Mouse (Mus musculus) Muller cell, postnatal 12 days (primary cell): ENCODE results near the gene Fam171a2.
A peak's percentile ranks its signal among the peaks of the same experiment; 100 is the strongest.

Source experiments
- DNase-seq: peaks from one replicate; pipeline ENCODE4 v3.0.0-alpha.2; 2015; ENCODE audit errors: inconsistent ontology term

Fam171a2 gene

DNA sequence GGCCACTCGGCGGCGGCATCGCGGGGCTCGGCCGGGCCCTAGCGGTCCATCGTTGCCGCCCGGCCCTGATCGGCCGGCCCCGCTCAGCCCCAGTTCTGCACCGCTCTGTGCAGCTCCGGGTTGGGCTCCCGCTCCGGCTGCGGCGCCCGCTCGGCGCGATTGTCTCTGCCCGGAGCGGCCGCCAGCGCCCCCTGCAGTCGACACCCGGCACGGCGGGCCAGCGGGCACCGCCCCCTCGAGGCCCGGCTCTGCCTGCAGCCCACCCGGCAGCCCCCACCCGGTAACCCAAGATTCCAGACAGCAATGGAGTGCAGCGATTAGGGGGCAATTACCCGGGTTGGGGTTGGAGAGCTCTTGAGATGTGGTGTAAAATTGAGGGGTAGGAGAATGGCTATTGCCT is at the start of gene Fam171a2:
TSS of gene Fam171a2 (minus strand) at position 186 of the 400 bp plus-strand sequence.
- peak; percentile 80 for DNase-seq

DNA sequence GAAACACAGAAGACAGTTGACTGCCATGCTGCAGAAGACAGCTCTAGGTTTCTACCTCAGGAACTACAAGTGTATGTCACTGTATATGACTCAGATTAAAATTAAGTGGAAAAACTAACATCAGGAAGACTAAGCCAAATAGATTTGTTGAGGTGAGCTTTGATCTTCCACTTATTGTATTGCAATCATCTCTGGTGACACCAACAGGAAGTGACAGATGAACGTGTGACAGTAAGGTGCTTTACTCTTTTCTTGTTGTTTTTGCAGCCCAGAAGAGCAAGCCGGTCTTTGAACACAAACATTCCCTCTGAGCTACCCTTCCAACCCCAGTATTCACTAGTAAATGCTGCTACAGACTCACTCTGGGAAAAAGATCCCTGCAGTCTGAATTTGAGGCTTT is 49.2 kb upstream of the Fam171a2 start:
- DNase-seq, result no peak

GRCm38 (mm10) chr11:102496206-102496605 is 48.7 kb upstream of the Fam171a2 start:
- peak; percentile 6 for DNase-seq

DNA sequence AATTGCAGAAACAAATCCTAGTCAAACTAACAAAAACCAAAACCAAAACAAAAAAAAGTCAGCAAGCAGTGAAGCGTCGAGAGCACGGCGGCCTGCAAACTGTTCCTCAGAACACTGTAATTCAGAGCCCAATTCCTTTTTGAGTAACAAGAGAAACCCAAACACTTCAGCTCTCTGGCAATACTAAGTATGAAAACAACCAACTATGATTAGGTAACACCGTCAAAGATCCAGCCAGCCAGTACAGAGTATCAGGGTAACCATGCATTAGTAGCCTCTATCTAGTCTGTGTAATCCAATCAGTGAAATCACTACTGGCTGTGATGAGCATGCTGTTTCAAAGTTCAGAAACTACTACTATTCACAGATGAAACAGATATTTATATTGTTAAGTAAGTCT is 48.3 kb upstream of the Fam171a2 start:
- DNase-seq, result no peak

DNA sequence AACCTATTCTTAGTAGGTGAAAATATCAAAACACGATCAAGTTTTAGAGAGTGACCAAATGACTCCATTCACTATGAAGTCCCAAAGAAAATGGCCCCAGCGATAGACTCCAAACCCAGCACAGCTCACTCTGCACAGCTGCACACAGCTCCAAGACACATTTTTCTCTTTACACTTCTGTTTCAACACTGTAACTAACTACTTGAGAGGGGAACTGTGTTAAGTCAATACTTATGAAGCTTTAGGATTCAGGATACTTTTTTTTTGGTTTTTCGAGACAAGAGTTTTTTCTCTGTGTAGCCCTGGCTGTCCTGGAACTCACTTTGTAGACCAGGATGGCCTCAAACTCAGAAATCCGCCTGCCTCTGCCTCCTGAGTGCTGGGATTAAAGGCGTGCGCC is 47.6 kb upstream of the Fam171a2 start:
- no peak for DNase-seq

DNA sequence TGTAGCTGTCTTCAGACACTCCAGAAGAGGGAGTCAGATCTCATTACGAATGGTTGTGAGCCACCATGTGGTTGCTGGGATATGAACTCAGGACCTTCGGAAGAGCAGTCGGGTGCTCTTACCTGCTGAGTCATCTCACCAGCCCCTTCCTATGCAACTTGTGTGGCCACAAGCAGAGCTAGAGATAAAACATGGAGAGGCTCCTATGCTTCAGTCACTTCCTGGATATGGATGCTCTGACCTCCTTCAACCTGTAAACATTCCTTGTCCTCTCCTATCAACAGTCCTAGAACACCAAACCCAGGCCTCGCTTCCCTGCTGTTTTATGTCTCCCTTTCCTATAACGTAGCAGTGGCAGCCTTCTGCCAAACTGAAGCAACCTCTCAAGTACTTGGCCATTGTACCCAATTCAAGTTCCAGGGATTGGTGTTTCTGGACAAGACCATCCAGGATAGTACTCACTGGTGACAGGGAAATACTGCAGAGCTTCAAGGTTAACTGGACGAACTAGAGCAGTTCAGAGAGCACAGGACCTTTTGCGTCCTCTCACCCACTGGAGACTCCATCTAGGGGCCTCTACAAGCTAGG is 46.7 kb upstream of the Fam171a2 start:
- DNase-seq, result no peak

DNA sequence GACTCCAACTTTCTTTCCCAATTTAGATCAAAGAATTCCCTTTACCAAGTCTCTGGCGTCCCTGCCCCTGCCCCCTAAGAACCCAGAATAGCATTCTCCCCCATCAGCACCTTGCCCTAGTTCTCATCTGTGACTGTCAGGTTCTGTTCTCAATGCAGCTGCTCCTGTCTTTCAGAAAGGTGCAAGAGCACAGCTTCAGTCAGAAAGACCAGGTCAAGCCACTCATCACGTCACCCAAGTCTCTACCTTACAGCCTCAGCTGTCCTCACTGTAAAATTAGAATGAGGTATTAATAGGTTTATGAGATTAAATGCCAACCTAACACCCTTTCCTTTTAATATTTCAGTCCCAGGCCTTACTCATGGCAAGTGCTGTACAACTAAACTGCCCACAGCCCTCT is 45.8 kb upstream of the Fam171a2 start:
- no peak for DNase-seq

GRCm38 (mm10) chr11:102487901-102488300 is 40.4 kb upstream of the Fam171a2 start:
- DNase-seq, result no peak

DNA sequence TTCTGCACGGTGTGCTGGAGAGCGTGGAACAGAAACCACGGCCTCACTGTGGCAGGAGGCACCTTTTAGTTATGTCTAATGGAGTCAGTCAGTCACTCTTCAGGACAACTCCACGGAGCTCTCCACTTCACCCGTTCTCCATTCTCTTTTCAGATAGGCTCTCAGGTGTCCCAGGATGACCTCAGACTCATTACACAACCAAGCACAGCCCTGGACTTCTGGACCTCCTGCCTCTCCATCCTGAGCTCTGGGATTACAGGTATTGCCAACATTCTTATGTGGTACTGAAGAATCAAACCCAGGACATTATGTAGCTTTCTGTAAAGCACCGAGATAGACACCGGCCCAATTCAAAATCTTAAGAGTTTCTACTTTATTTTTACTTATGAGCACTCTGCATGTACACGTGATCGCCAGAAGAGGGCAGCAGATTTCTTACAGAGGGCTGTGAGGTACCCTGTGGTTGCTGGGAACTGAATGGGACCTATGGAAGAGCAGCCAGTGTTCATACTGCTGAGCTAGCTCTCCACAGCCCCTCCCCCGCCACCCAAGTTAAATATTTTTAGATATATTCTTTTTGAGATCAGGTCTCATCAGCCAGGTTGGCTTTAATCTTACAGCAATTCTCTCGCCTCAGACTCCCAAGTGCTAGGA is 39.4 kb upstream of the Fam171a2 start:
- DNase-seq, result peak; percentile 24

GRCm38 (mm10) chr11:102481779-102482178 is 34.3 kb upstream of the Fam171a2 start:
- DNase-seq, result no peak

- DNase-seq, result no peak
These were observed 33.4 kb upstream of the Fam171a2 start for GRCm38 (mm10) chr11:102480897-102481296.

GRCm38 (mm10) chr11:102480111-102480510 is 32.6 kb upstream of the Fam171a2 start:
- DNase-seq, result no peak

GRCm38 (mm10) chr11:102479581-102479980 is 32.1 kb upstream of the Fam171a2 start:
- no peak for DNase-seq

DNA sequence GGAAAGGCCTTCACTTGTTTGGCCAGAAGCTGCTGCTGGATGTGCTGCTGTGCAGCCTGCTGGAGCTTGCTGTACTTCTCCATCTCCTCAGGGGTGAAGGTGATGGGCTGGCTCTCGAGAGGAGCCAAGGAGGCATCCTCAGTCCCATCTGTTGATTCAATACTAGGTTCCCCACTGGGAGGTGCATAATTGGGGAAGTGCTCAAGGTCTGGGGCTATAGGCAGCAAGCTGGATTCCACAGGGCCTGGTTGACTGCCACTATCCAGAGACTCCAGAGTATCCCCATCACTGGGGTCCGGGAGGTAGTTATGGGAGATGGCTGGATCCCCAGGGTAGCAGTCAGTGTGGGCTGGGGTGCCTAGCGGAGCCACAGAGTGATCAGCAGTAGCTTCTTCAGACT is 31.2 kb upstream of the Fam171a2 start:
- DNase-seq, result no peak

DNA sequence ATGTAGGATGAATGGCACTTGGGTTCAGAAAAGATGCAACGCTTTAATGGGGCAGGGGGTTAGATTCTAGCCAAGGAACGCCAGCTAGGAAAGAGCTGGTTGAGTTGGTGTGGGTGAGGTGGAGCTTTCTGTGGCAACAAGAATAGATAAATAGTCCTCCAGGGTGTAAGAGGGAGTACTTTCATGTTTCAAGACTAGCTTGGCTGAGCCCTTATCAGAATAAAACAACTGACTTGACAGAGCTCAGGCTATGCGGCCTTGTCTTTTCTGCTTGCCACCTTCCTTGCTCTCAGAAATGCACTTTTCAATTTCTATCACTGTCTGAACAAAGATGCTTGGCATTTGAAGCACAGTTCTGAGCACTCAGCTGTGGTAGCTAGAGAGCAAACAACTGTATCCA is 27.5 kb upstream of the Fam171a2 start:
- no peak for DNase-seq

DNA sequence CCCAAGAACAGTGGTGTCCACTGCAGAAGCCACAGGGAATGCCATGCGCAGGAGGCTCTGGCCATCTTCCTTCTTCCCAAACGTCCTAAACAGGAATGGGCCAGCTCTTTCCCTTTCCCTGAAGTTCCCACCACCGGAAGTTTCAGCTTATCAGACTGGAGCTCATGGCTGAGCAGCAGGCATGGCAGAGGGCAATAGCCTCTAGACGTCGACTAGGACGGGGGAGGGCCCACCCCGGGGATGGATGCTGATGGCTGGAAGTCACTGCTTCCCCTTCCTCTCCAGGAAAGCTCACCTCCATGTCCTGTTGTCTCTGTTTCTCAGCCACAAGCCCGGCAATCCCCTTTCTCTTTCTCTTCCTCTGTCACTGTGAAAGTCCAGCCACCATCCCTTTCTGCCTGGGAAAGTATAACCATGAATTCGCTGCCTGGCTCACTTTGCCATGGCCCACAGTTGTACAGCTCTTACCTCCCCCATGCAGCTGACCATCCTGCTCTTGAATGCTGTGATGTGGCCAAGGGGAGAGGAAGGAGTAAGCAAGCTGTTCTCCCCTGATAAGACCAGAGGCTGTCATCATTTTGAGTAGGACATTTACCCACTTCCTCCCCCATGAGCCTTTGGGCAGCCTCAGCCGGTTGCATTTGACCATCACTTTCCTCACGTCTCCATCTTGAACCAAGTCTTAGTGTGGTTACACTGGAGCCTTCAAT is 22.3 kb upstream of the Fam171a2 start, which contains the start of gene Itga2b:
TSS of gene Itga2b (minus strand) at position 475 of the 710 bp plus-strand sequence.
- no peak for DNase-seq

DNA sequence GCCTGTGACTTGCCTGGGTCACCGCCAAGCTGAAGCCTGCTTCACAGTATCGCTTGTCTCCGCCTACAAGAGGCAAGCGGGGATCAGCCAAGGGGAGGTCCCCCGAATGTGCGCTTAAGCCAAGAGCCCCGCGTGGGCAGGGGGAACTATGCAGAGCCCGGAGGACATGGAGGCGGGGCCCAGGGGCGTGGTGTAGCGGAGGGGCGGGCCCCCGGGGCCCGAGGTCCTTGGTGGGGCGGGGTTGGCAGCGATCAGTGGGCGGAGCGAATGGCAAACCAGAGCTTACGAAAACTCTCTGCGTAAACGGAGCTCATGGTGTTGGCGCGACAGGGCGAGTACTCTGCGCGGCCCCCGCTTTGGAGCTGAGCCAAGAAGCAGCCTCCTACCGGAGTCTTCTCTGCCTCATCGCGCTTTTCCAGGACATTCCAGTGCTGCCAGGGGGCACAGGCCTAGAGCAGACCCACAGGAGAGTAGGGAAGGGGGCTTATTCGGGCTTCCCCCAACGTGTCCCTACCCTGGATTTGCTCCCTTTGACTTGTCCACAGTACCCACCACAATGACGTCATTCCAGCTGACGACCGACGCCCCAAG is 19.7 kb upstream of the Fam171a2 start:
- DNase-seq, result peak; percentile 100

- peak; percentile 93 for DNase-seq
These were observed 18.4 kb upstream of the Fam171a2 start for GRCm38 (mm10) chr11:102465713-102466436.

- DNase-seq, result no peak
These were observed 17.4 kb upstream of the Fam171a2 start for GRCm38 (mm10) chr11:102464901-102465300.

- no peak for DNase-seq
These were observed 14.3 kb upstream of the Fam171a2 start for GRCm38 (mm10) chr11:102461764-102462163.

- no peak for DNase-seq
These were observed 13.1 kb upstream of the Fam171a2 start for GRCm38 (mm10) chr11:102460541-102460940.
